Mouse (Mus musculus) liver, embryonic 13.5 days (tissue): ENCODE results near the gene Ttc6. TPM values are rescaled to one million over a fixed set of nuclear protein-coding genes. Genes with fewer than 3 reads are reported as not detected.

Experiments
- ATAC-seq: fragments of 200-750 bp; cut with Nextera tagmentation; 2 replicates; pipeline ENCODE4 v1.8.0; 2017; ENCODE audit warnings: low read depth, mild to moderate bottlenecking, moderate number of reproducible peaks, moderate library complexity
- DNase-seq: peaks from one replicate; pipeline ENCODE4 v3.0.0; 2022
- H3K27ac ChIP-seq: fragments of 300-500 bp; sonication (generic); 2 replicates; pipeline ENCODE4 v1.5.1; 2015; ENCODE audit warnings: moderate library complexity, mild to moderate bottlenecking, inconsistent platforms
- H3K27me3 ChIP-seq: fragments of 300-500 bp; sonication (generic); 2 replicates; pipeline ENCODE4 v1.6.1; 2015; ENCODE audit warnings: mild to moderate bottlenecking, inconsistent platforms
- H3K36me3 ChIP-seq: fragments of 300-500 bp; sonication (generic); 2 replicates; pipeline ENCODE4 v1.6.1; 2015; ENCODE audit warnings: mild to moderate bottlenecking, inconsistent platforms
- H3K4me1 ChIP-seq: fragments of 300-500 bp; sonication (generic); replicated peaks from 2 replicates; pipeline ENCODE4 v1.6.1; 2015; ENCODE audit warnings: inconsistent platforms
- H3K4me2 ChIP-seq: fragments of 300-500 bp; sonication (generic); 2 replicates; pipeline ENCODE4 v1.6.1; 2015; ENCODE audit warnings: inconsistent platforms, mild to moderate bottlenecking, moderate library complexity
- H3K4me3 ChIP-seq: fragments of 300-500 bp; sonication (generic); replicated peaks from 2 replicates; pipeline ENCODE4 v1.5.1; 2015; ENCODE audit warnings: mild to moderate bottlenecking, inconsistent platforms
- H3K9ac ChIP-seq: fragments of 300-500 bp; sonication (generic); 2 replicates; pipeline ENCODE4 v1.6.1; 2015; ENCODE audit warnings: mild to moderate bottlenecking, inconsistent platforms
- H3K9me3 ChIP-seq: fragments of 300-500 bp; sonication (generic); replicated peaks from 2 replicates; pipeline ENCODE4 v1.6.1; 2016; ENCODE audit warnings: inconsistent platforms
- WGBS: fragments of 180-500 bp; shearing (Covaris S2); methylation state at CpG from one replicate; pipeline ENCODE4 v1.1.7; 2015; ENCODE audit not compliant: insufficient replicate concordance; 5-methylcytosine and 5-hydroxymethylcytosine counted together
- polyA plus RNA-seq: library from polyadenylated mRNA; unstranded; fragments of >200 nt; fragmentation: Nextera tagmentation; extraction: Ambion mirVana; gene quantifications from 2 replicates; pipeline ENCODE4 v1.2.1, GENCODE M21; 2015

Ttc6 gene
- polyA plus RNA-seq, 1 experiment from 2014 or later = 0.05 TPM

DNA sequence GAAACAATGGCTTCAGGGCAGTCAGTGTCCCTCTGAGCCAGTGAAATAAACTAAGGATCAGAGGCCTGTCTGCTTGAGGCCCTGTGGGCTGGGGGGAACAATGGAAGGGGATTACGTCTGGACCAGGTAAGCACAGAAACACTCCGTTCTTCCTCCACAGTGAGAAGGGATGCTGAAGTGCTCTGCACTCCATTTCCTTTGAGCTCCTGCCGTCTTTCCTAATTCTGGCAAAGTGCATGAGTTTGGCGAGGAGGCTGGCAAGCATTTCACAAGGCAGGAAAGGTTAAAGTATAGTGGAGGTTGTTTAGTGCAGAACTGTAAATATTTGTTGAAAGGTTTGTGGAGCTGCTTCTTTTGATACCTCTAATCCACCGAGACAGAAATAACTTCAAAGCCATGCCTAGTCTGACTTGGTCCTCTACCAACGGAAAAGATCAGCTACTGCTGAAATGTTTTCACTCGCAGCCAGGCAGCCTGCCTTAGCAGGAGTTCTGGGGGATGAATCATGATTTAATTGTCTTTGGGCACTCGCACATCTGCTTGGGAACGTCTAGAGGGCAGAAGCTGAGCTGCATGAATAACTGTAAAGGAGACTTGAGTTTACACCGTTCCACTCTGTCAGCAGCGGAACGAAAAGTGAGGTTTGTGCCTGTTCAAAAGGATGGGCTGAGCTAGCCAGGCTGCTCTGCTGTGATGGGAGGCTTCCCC is 212.5 kb downstream of the Ttc6 start:
- no peak overlapping the region for H3K4me2 ChIP-seq
- no peak for ATAC-seq

DNA sequence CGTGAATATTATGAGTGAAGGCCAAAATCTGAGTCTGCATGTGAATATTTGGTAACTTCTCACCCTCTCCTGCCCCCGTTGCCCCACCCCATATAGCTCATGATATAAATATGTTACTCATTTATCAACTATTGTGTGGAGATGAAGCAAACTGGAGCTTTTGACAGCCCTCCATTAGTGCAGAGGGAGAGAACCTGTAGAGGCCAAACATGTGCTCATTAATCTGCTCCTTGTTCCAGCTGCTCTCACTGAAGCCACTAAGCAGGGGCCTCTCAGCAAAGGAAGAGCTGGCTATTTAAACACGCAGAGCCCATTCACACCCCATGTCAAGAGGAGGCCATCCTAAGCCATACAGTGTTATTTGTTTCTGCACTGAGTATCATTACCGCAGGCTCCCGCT is 218.0 kb downstream of the Ttc6 start:
- ATAC-seq = no peak
- Histone ChIP-seq H3K27ac (no peak overlapping the region), H3K4me2 (no peak overlapping the region), H3K4me1 (no peaks in the 10 kb centered on the region), H3K27me3 (no peaks in the 10 kb centered on the region), H3K9ac (no peak overlapping the region), H3K36me3 (no peaks in the 10 kb centered on the region), H3K4me3 (no peak overlapping the region), H3K9me3 (no peaks in the 10 kb centered on the region)
- DNase-seq = no peak
- WGBS = 72% methylated on average over 5 of the region's 5 CpGs

More for the DNA sequence above, 212.5 kb downstream of the Ttc6 start:
- Histone ChIP-seq H3K4me1 (no peaks in the 10 kb centered on the region), H3K27ac (no peak overlapping the region), H3K4me3 (no peak overlapping the region), H3K9ac (no peak overlapping the region), H3K27me3 (no peaks in the 10 kb centered on the region), H3K36me3 (no peaks in the 10 kb centered on the region), H3K9me3 (no peaks in the 10 kb centered on the region)
- DNase-seq = no peak
- WGBS = 25% methylated on average over 12 of the region's 12 CpGs

DNA sequence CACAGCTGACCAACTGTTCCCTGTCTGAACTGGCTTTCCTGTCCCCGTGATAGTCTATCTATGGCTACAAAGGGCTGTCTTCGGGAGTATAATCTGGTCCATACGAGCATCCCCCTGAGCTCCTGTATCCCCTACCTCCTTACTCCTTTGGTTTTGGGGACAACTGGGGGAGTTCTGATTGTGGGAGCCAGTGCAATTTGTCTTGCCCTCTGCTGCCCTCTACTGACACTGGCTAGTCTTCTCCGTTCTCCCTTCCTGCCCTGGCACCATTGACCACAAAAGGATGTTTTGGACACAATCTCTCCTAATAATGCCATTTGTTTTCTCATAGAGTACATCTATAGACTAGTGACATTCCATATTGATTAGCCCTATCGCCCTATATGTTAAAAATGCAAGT is 223.6 kb downstream of the Ttc6 start:
- H3K27ac ChIP-seq = no peak overlapping the region
- WGBS = 20% methylated on average over 5 of the region's 5 CpGs
- no peaks in the 10 kb centered on the region for H3K9me3 ChIP-seq
- H3K9ac ChIP-seq = no peak overlapping the region
- H3K4me1 ChIP-seq = no peaks in the 10 kb centered on the region
- H3K4me2 ChIP-seq = no peak overlapping the region
- no peaks in the 10 kb centered on the region for H3K36me3 ChIP-seq
- no peak overlapping the region for H3K4me3 ChIP-seq
- DNase-seq = no peak
- H3K27me3 ChIP-seq = no peaks in the 10 kb centered on the region
- ATAC-seq = no peak

Other genes with a start within 250 kb of the Ttc6 start
- 0.67 and 0.73 TPM in 2 replicates for gene Foxa1, start 17.2 kb upstream of the Ttc6 start, polyA plus RNA-seq